Mouse (Mus musculus): ENCODE results near the gene Ube2n.

DNA sequence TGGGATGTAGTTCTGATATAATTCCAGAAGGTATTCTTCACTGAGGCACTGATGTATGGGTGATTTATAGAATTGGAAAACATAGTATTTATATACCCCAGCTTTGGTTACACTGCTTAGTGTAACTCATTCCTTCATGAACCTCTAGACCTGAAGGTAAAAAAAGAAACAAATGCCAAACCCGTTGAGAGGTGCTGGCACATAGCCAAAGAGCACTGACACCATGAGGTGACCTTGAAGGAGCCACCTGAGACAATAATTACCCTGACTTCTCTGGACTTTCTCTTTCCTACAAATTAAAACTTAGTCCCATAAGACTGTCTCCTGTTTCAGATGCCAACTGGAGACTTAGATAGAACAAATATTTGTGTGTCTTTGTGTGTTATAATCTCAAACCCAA is 10.6 kb upstream of the Ube2n start:
- TF ChIP-seq CTCF (IDR thresholded peaks at IDR 0.05; ENCODE audit: extremely low read depth, insufficient read length, insufficient replicate concordance, low read depth, low read length): no peak
- no peak for TF ChIP-seq POLR2A (IDR thresholded peaks at IDR 0.05; ENCODE audit: low read depth, low read length)

Data from small intestine, adult 2 months (tissue).